Mouse (Mus musculus) ES-Bruce4 (cell line): ENCODE data around the gene Tulp2.

Source experiments
- CTCF ChIP-seq: IDR thresholded peaks from one replicate; pipeline ENCODE4 v1.8.1; 2011; ENCODE audit warnings: low read depth, low read length
- EP300 ChIP-seq: IDR thresholded peaks from 2 replicates; pipeline ENCODE4 v1.6.1; 2011; ENCODE audit warnings: low read depth, low read length; ENCODE audit not compliant: insufficient read depth
- POLR2A ChIP-seq: IDR thresholded peaks from one replicate; pipeline ENCODE4 v1.8.1; 2011; ENCODE audit warnings: low read length; ENCODE audit not compliant: insufficient read depth

GRCm38 (mm10) chr7:45449974-45450373 lies 31.7 kb upstream of the Tulp2 start:
- TF ChIP-seq CTCF: no peak
- TF ChIP-seq POLR2A: no peak
- TF ChIP-seq EP300: no peak
